Mouse (Mus musculus): ENCODE results near the gene S100a6. TPM values are rescaled to one million over a fixed set of nuclear protein-coding genes. Genes with fewer than 3 reads are reported as not detected.

Gene S100a6
- polyA plus RNA-seq, 1 experiment = 1,285 TPM

DNA sequence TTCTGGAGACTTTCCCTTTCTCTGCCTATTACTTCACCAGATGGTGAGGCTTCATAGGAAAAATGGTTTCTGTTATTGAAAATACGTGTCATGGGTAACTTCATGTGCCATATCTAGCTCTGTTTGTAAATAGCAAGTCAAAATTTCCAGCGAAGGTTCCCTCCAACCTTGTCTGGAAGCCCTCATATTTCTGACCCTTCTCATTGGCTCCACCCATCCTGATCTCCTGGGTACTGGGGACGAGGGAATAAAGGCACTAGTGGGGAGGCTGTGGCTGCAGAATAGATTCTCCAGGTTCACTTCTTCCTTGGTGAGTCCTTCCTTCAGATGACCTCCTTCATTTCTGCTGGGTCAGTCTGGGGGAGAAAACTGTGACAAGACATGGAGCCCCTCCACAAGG is 4.5 kb upstream of the S100a6 start, which contains the start of gene S100a5:
Gene S100a5 (plus strand): TSS at position 301 of the 400 bp plus-strand sequence.
- Histone ChIP-seq H3K4me3 (ENCODE audit: insufficient read depth, low read length) (no peak within 1 kb of the TSS), H3K27ac (ENCODE audit: insufficient read depth, low read depth, low read length) (no peak within 1 kb of the TSS), H3K4me1 (ENCODE audit: control insufficient read depth, insufficient read depth, low read length) (peaks cover 54% of the 10 kb centered on the region)
- TF ChIP-seq POLR2A (IDR thresholded peaks at IDR 0.05; ENCODE audit: borderline replicate concordance, low read depth, low read length) (no peak), CTCF (IDR thresholded peaks at IDR 0.05; ENCODE audit: low read depth, low read length) (no peak)

GRCm38 (mm10) chr3:90609102-90609501 is 3.6 kb upstream of the S100a6 start:
- TF ChIP-seq POLR2A (IDR thresholded peaks at IDR 0.05; ENCODE audit: borderline replicate concordance, low read depth, low read length) (no peak), CTCF (IDR thresholded peaks at IDR 0.05; ENCODE audit: low read depth, low read length) (no peak)
- Histone ChIP-seq H3K4me1 (ENCODE audit: control insufficient read depth, insufficient read depth, low read length) (peaks cover 54% of the 10 kb centered on the region), H3K4me3 (ENCODE audit: insufficient read depth, low read length) (no peak overlapping the region), H3K27ac (ENCODE audit: insufficient read depth, low read depth, low read length) (no peak overlapping the region)

DNA sequence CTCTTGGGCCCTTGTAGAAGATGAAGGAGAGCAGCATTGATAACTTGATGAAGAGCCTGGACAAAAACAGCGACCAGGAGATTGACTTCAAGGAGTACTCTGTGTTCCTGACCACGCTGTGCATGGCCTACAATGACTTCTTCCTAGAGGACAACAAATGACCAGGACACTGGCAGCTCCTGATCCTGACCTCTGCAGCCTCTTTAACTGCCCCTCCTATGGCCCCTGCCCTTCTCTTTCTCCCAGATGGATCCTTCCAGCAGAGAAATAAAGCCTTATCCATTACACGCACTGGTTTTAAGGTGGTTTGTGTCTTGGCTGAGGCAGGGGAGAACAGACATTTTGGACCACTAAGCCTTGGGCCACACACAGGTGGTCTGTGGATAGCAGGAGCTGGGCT is 1.2 kb upstream of the S100a6 start:
- Histone ChIP-seq H3K4me1 (ENCODE audit: control insufficient read depth, insufficient read depth, low read length) (peaks cover 45% of the 10 kb centered on the region), H3K27ac (ENCODE audit: insufficient read depth, low read depth, low read length) (no peak overlapping the region), H3K4me3 (ENCODE audit: insufficient read depth, low read length) (no peak overlapping the region)
- TF ChIP-seq CTCF (IDR thresholded peaks at IDR 0.05; ENCODE audit: low read depth, low read length) (0 out of 2 replicates have a peak, but pooled peaks have one; percentile 9), POLR2A (IDR thresholded peaks at IDR 0.05; ENCODE audit: borderline replicate concordance, low read depth, low read length) (no peak)

GRCm38 (mm10) chr3:90612061-90612460 is 621 bp upstream of the S100a6 start:
- Histone ChIP-seq H3K27ac (ENCODE audit: insufficient read depth, low read depth, low read length) (peak overlapping the region; percentile 18; the same call in 1 of the 2 replicates), H3K4me3 (ENCODE audit: insufficient read depth, low read length) (no peak overlapping the region), H3K4me1 (ENCODE audit: control insufficient read depth, insufficient read depth, low read length) (peaks cover 45% of the 10 kb centered on the region)
- TF ChIP-seq POLR2A (IDR thresholded peaks at IDR 0.05; ENCODE audit: borderline replicate concordance, low read depth, low read length) = no peak
- TF ChIP-seq CTCF (IDR thresholded peaks at IDR 0.05; ENCODE audit: low read depth, low read length) = no peak

DNA sequence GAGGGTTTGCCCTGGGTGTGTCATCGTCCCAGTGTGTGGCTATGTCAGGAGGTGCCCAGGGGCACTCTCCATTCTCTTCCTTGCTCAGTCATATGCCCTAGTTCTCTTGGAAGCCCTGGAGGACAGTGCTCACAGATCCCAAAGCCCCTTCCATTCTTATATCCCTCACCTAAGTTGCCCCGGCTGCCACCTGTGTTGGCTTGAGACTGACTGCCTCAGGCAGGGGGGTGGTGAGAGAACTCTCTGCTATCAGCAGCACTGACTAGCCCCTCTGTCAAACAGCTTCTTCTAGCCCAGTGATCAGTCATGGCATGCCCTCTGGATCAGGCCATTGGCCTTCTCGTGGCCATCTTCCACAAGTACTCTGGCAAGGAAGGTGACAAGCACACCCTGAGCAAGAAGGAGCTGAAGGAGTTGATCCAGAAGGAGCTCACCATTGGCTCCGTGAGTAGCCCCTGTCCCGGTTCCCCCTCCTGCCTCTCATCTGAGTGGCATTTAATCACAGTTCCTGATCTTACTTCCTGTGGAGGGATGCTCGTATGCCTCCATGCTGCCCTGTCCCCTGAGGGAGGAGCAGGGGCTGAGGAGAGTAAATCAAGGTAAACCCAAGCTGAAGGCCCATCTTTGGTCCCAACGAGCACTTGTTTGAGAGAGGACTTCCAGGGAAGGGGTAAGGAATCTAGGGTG is 922 bp downstream of the S100a6 start:
- TF ChIP-seq CTCF (IDR thresholded peaks at IDR 0.05; ENCODE audit: low read depth, low read length) (no peak), POLR2A (IDR thresholded peaks at IDR 0.05; ENCODE audit: borderline replicate concordance, low read depth, low read length) (no peak)
- peaks cover 36% of the 10 kb centered on the region for H3K4me1 ChIP-seq (ENCODE audit: control insufficient read depth, insufficient read depth, low read length)
- peak overlapping the region; percentile 60 for H3K4me3 ChIP-seq (ENCODE audit: insufficient read depth, low read length)
- peak overlapping the region; percentile 36 for H3K27ac ChIP-seq (ENCODE audit: insufficient read depth, low read depth, low read length)

DNA sequence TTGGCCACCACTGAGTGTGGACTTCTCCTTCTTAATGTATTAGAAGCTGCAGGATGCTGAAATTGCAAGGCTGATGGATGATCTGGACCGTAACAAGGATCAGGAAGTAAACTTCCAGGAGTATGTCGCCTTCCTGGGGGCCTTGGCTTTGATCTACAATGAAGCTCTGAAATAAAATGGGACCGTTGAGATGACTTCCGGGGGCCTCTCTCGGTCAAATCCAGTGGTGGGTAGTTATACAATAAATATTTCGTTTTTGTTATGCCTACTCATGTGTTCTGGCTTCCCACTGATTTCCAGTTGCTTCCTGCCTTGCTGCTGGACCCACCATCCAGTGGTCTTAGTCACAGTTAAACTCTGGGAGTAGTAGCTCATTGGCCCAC is 1.5 kb downstream of the S100a6 start:
- Histone ChIP-seq H3K4me3 (ENCODE audit: insufficient read depth, low read length) (peak overlapping the region; percentile 60), H3K4me1 (ENCODE audit: control insufficient read depth, insufficient read depth, low read length) (peaks cover 32% of the 10 kb centered on the region), H3K27ac (ENCODE audit: insufficient read depth, low read depth, low read length) (no peak overlapping the region)
- TF ChIP-seq POLR2A (IDR thresholded peaks at IDR 0.05; ENCODE audit: borderline replicate concordance, low read depth, low read length) (no peak), CTCF (IDR thresholded peaks at IDR 0.05; ENCODE audit: low read depth, low read length) (no peak)

- no peak for TF ChIP-seq CTCF (IDR thresholded peaks at IDR 0.05; ENCODE audit: low read depth, low read length)
- no peak for TF ChIP-seq POLR2A (IDR thresholded peaks at IDR 0.05; ENCODE audit: borderline replicate concordance, low read depth, low read length)
- Histone ChIP-seq H3K4me3 (ENCODE audit: insufficient read depth, low read length) (peak overlapping the region; percentile 60), H3K4me1 (ENCODE audit: control insufficient read depth, insufficient read depth, low read length) (peaks cover 28% of the 10 kb centered on the region), H3K27ac (ENCODE audit: insufficient read depth, low read depth, low read length) (no peak overlapping the region)
Measured at GRCm38 (mm10) chr3:90614611-90615251, 2.0 kb downstream of the S100a6 start.

DNA sequence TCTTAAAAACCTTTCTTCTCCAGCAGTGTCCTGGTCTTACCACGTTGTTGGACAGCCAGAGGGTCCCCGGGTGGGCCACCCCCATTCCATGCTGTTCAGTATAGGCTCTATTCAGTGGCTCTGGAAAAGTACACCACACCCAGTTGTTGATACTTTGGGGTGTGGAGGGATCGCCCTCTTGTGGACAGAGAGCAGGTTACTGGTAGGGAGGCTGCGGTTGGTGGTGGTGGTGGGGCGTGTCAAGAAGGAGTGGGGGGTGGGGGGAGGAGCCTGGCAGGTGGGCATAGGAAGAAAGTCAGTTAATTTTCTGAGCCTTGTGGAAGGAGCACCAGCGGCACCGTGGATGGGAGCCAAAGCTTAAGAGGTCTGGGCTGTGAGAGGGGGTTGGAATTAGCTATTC is 2.7 kb downstream of the S100a6 start:
- peaks cover 28% of the 10 kb centered on the region for H3K4me1 ChIP-seq (ENCODE audit: control insufficient read depth, insufficient read depth, low read length)
- peak overlapping the region; percentile 60; the same call in 1 of the 2 replicates for H3K4me3 ChIP-seq (ENCODE audit: insufficient read depth, low read length)
- peak; percentile 79 for TF ChIP-seq CTCF (IDR thresholded peaks at IDR 0.05; ENCODE audit: low read depth, low read length)
- no peak for TF ChIP-seq POLR2A (IDR thresholded peaks at IDR 0.05; ENCODE audit: borderline replicate concordance, low read depth, low read length)
- H3K27ac ChIP-seq (ENCODE audit: insufficient read depth, low read depth, low read length) = no peak overlapping the region

GRCm38 (mm10) chr3:90615911-90616310 is 3.2 kb downstream of the S100a6 start:
- TF ChIP-seq POLR2A (IDR thresholded peaks at IDR 0.05; ENCODE audit: borderline replicate concordance, low read depth, low read length) = no peak
- H3K4me3 ChIP-seq (ENCODE audit: insufficient read depth, low read length) = no peak overlapping the region
- H3K27ac ChIP-seq (ENCODE audit: insufficient read depth, low read depth, low read length) = no peak overlapping the region
- peaks cover 28% of the 10 kb centered on the region for H3K4me1 ChIP-seq (ENCODE audit: control insufficient read depth, insufficient read depth, low read length)

DNA sequence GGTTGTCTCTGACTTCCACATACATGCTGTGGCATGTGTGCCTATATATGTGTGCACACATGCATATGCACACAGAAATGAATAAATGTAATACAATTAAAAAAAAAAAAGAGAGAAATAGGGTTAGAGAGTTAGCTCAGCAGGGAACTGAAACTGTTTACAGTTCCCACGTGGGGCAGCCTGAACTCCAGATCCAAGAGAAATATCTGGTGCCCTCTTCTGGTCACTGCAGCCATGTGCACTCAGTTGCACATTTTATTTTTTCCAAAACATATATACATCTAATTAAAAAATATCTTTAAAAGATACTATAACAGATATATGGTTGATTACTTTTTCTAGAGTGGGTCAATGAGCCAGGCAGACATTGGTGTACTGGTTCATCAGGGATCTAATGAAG is 4.9 kb downstream of the S100a6 start:
- Histone ChIP-seq H3K27ac (ENCODE audit: insufficient read depth, low read depth, low read length) (no peak overlapping the region), H3K4me3 (ENCODE audit: insufficient read depth, low read length) (no peak overlapping the region), H3K4me1 (ENCODE audit: control insufficient read depth, insufficient read depth, low read length) (peaks cover 19% of the 10 kb centered on the region)
- no peak for TF ChIP-seq POLR2A (IDR thresholded peaks at IDR 0.05; ENCODE audit: borderline replicate concordance, low read depth, low read length)
- TF ChIP-seq CTCF (IDR thresholded peaks at IDR 0.05; ENCODE audit: low read depth, low read length) = no peak

Measured in bone marrow macrophage, adult 2 months (primary cell).